Mouse (Mus musculus): ENCODE data around the gene Tmem44. TPM values are rescaled to one million over a fixed set of nuclear protein-coding genes. Genes with fewer than 3 reads are reported as not detected.

Tmem44 gene
- polyA plus RNA-seq, 1 experiment from 2014 or later, result 19.1 TPM

DNA sequence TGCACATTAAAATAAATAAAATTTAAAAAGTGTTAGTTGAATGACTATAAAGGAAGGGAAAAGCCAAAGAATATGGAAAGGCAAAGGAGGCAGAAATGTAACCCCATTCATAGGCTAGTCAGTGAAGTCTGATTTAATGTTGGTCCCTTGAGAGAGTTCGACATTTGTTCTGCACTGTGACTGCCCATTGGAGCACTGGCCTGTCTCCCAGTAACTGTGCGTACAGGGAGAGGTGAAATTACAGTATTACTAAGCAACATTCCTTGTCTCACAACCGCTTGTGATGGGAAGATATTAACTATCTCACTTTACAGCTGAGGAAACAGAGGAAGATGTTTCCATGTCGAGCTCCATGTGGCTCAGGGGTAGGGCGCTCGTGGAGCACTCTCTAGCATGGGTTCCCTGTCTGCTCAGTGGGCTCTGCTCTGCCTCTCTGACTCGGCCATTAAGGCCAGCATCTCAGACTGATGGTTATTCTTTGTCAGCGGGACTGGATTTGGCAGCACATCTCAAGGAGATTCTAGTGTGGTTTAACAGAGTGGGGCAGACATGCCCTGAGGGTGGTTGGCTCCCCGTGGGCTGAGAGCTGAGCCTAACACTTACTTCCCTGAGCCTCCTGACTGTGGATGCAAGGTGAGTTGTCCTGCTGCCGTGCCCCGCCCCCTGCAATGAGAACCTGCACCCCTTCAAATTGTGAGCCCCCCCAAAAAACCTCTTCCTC is 45.2 kb downstream of the Tmem44 start:
- 62% methylated on average over 11 of the region's 11 CpGs for WGBS

GRCm38 (mm10) chr16:30504856-30505255 is 45.8 kb downstream of the Tmem44 start:
- no peaks in the 10 kb centered on the region for H3K27me3 ChIP-seq
- no peak overlapping the region for H3K4me2 ChIP-seq (replicated peaks)
- peaks cover 9% of the 10 kb centered on the region for H3K4me1 ChIP-seq
- H3K27ac ChIP-seq (replicated peaks), result no peak overlapping the region
- H3K36me3 ChIP-seq, result no peaks in the 10 kb centered on the region
- no peak overlapping the region for H3K4me3 ChIP-seq (replicated peaks)
- no peaks in the 10 kb centered on the region for H3K9me3 ChIP-seq (replicated peaks)
- H3K9ac ChIP-seq, result no peak overlapping the region
- 79% methylated on average over 4 of the region's 4 CpGs for WGBS
- no peak for ATAC-seq (ENCODE audit: insufficient number of reproducible peaks, low FRiP score, low TSS enrichment, low read depth)

More for the DNA sequence above, 45.2 kb downstream of the Tmem44 start:
- Histone ChIP-seq H3K27me3 (no peaks in the 10 kb centered on the region), H3K27ac (replicated peaks) (no peak overlapping the region), H3K4me1 (peaks cover 14% of the 10 kb centered on the region), H3K9ac (no peak overlapping the region), H3K36me3 (no peaks in the 10 kb centered on the region), H3K4me3 (replicated peaks) (no peak overlapping the region), H3K9me3 (replicated peaks) (no peaks in the 10 kb centered on the region), H3K4me2 (replicated peaks) (no peak overlapping the region)
- no peak for ATAC-seq (ENCODE audit: insufficient number of reproducible peaks, low FRiP score, low TSS enrichment, low read depth)

GRCm38 (mm10) chr16:30503958-30504357 is 46.7 kb downstream of the Tmem44 start:
- WGBS, result 12% methylated on average over 15 of the region's 15 CpGs
- no peaks in the 10 kb centered on the region for H3K9me3 ChIP-seq (replicated peaks)
- no peak overlapping the region for H3K27ac ChIP-seq (replicated peaks)
- ATAC-seq (ENCODE audit: insufficient number of reproducible peaks, low FRiP score, low TSS enrichment, low read depth), result no peak
- H3K9ac ChIP-seq, result no peak overlapping the region
- peaks cover 16% of the 10 kb centered on the region for H3K4me1 ChIP-seq
- H3K4me2 ChIP-seq (replicated peaks), result no peak overlapping the region
- H3K27me3 ChIP-seq, result no peaks in the 10 kb centered on the region
- no peaks in the 10 kb centered on the region for H3K36me3 ChIP-seq
- no peak overlapping the region for H3K4me3 ChIP-seq (replicated peaks)

- Histone ChIP-seq H3K27ac (replicated peaks) (0 out of 2 replicates have a peak overlapping the region, but pooled peaks have one; percentile 4), H3K4me2 (replicated peaks) (0 out of 2 replicates have a peak overlapping the region, but pooled peaks have one; percentile 17), H3K9ac (no peak overlapping the region), H3K27me3 (no peaks in the 10 kb centered on the region), H3K36me3 (no peaks in the 10 kb centered on the region), H3K4me1 (peaks cover 16% of the 10 kb centered on the region), H3K9me3 (replicated peaks) (no peaks in the 10 kb centered on the region), H3K4me3 (replicated peaks) (no peak overlapping the region)
- ATAC-seq (ENCODE audit: insufficient number of reproducible peaks, low FRiP score, low TSS enrichment, low read depth), result no peak
- 44% methylated on average over 25 of the region's 25 CpGs for WGBS
Observed at GRCm38 (mm10) chr16:30502221-30502891, 48.3 kb downstream of the Tmem44 start.

- no peak overlapping the region for H3K4me2 ChIP-seq (replicated peaks)
- no peaks in the 10 kb centered on the region for H3K27me3 ChIP-seq
- H3K27ac ChIP-seq (replicated peaks), result no peak overlapping the region
- H3K9ac ChIP-seq, result no peak overlapping the region
- H3K4me1 ChIP-seq, result peaks cover 16% of the 10 kb centered on the region
- 59% methylated on average over 5 of the region's 5 CpGs for WGBS
- H3K4me3 ChIP-seq (replicated peaks), result no peak overlapping the region
- H3K36me3 ChIP-seq, result no peaks in the 10 kb centered on the region
- H3K9me3 ChIP-seq (replicated peaks), result no peaks in the 10 kb centered on the region
- no peak for ATAC-seq (ENCODE audit: insufficient number of reproducible peaks, low FRiP score, low TSS enrichment, low read depth)
Observed at GRCm38 (mm10) chr16:30501621-30502020, 49.0 kb downstream of the Tmem44 start.

- Histone ChIP-seq H3K36me3 (no peaks in the 10 kb centered on the region), H3K27me3 (no peaks in the 10 kb centered on the region), H3K4me3 (replicated peaks) (no peak overlapping the region), H3K4me2 (replicated peaks) (no peak overlapping the region), H3K9ac (no peak overlapping the region), H3K27ac (replicated peaks) (no peak overlapping the region), H3K4me1 (peaks cover 16% of the 10 kb centered on the region), H3K9me3 (replicated peaks) (no peaks in the 10 kb centered on the region)
- no peak for ATAC-seq (ENCODE audit: insufficient number of reproducible peaks, low FRiP score, low TSS enrichment, low read depth)
- 73% methylated on average over 7 of the region's 7 CpGs for WGBS
Observed at GRCm38 (mm10) chr16:30500223-30500622, 50.4 kb downstream of the Tmem44 start.

DNA sequence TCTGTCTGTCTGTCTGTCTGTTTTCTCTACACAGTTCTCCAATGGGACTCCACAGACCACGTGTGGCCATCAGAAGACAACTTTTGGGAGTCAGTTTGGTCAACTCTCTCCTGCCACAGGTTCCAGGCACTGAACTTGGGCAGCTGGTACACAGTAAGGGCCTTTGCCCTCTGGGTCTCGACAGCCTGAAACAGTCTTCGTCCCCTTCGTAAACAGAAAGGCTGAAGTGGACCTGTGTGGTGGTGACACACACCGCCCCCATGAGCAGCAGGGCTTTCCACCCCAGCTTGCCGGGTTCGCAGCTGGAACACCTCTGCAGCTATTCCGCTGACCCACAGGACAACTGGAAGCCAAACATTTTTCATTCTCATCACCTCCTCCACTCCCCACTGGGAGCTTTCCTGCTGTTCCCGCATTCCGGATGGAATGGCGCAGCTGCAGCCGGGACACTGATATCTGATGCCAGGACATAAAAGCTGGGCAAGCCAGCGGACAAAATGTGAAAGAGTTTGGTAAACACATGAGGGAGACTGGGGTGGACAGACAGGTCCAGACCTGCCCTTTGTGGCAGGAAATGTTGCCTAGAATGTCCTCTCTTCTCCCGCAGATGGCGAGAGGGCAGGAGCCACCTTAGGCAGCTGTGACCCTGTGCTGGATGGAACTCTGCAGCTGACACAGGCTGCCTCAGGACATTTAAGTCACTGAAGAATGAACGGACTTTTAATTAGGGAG is 51.4 kb downstream of the Tmem44 start:
- no peak overlapping the region for H3K9ac ChIP-seq
- no peak for ATAC-seq (ENCODE audit: insufficient number of reproducible peaks, low FRiP score, low TSS enrichment, low read depth)
- H3K4me3 ChIP-seq (replicated peaks), result no peak overlapping the region
- no peak overlapping the region for H3K27ac ChIP-seq (replicated peaks)
- peaks cover 16% of the 10 kb centered on the region for H3K4me1 ChIP-seq
- H3K27me3 ChIP-seq, result no peaks in the 10 kb centered on the region
- H3K4me2 ChIP-seq (replicated peaks), result no peak overlapping the region
- H3K9me3 ChIP-seq (replicated peaks), result no peaks in the 10 kb centered on the region
- 23% methylated on average over 16 of the region's 16 CpGs for WGBS
- no peaks in the 10 kb centered on the region for H3K36me3 ChIP-seq

DNA sequence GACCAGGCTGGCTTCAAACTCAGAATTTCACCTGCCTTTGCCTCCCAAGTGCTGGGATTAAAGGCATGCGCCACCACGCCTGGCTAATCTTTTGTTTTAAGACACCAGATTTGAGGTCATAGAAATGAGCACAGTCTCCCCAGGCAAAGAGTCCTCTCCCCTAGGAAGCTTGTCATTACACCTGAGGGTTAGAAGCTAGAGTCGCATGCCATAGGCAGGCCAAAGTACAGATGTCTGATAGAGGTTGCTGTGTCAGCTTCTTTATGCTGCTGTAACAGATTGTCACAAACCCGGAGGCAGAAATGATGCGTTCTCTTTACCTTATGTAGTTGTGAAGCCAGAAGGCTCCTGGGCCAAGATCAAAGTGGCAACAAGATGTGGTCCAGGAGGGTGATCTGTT is 53.3 kb downstream of the Tmem44 start:
- Histone ChIP-seq H3K4me3 (replicated peaks) (no peak overlapping the region), H3K4me2 (replicated peaks) (no peak overlapping the region), H3K27me3 (no peaks in the 10 kb centered on the region), H3K36me3 (no peaks in the 10 kb centered on the region), H3K4me1 (peaks cover 7% of the 10 kb centered on the region; the same call in 1 of the 2 replicates), H3K9me3 (replicated peaks) (no peaks in the 10 kb centered on the region), H3K9ac (no peak overlapping the region), H3K27ac (replicated peaks) (no peak overlapping the region)
- 71% methylated on average over 5 of the region's 5 CpGs for WGBS
- ATAC-seq (ENCODE audit: insufficient number of reproducible peaks, low FRiP score, low TSS enrichment, low read depth), result no peak

DNA sequence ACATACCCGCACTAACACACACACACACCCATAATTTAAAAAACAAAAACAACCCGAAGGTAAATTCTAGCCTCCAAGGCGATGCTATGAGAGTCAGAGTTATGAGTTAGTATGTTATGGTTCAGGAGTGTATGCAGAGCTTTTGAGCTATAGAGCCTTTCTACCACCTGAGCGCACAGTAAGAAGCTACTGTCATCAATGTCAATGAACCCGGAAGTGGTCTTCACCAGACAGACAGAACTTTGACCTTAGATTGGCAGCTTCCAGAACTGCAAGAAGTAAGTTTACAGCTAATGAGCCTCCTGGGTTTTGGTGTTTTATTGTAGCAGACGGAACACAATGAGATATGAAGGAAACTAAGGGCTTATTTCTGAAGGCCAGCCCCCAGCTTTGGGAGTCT is 55.8 kb downstream of the Tmem44 start:
- H3K27me3 ChIP-seq, result no peaks in the 10 kb centered on the region
- no peak overlapping the region for H3K4me3 ChIP-seq (replicated peaks)
- no peak overlapping the region for H3K9ac ChIP-seq
- peaks cover 7% of the 10 kb centered on the region for H3K4me1 ChIP-seq
- no peak for ATAC-seq (ENCODE audit: insufficient number of reproducible peaks, low FRiP score, low TSS enrichment, low read depth)
- 84% methylated on average over 6 of the region's 6 CpGs for WGBS
- no peak overlapping the region for H3K27ac ChIP-seq (replicated peaks)
- H3K4me2 ChIP-seq (replicated peaks), result no peak overlapping the region
- no peaks in the 10 kb centered on the region for H3K36me3 ChIP-seq
- no peaks in the 10 kb centered on the region for H3K9me3 ChIP-seq (replicated peaks)

- Histone ChIP-seq H3K4me3 (replicated peaks) (no peak overlapping the region), H3K9me3 (replicated peaks) (no peaks in the 10 kb centered on the region), H3K36me3 (no peaks in the 10 kb centered on the region), H3K27ac (replicated peaks) (no peak overlapping the region), H3K4me2 (replicated peaks) (no peak overlapping the region), H3K27me3 (no peaks in the 10 kb centered on the region), H3K4me1 (no peaks in the 10 kb centered on the region; the same call in 1 of the 2 replicates), H3K9ac (no peak overlapping the region)
- ATAC-seq (ENCODE audit: insufficient number of reproducible peaks, low FRiP score, low TSS enrichment, low read depth), result no peak
- 50% methylated on average over 4 of the region's 4 CpGs for WGBS
Observed at GRCm38 (mm10) chr16:30491742-30492141, 58.9 kb downstream of the Tmem44 start.

GRCm38 (mm10) chr16:30490791-30491190 is 59.9 kb downstream of the Tmem44 start:
- H3K27me3 ChIP-seq, result no peaks in the 10 kb centered on the region
- no peak for ATAC-seq (ENCODE audit: insufficient number of reproducible peaks, low FRiP score, low TSS enrichment, low read depth)
- H3K27ac ChIP-seq (replicated peaks), result no peak overlapping the region
- H3K4me3 ChIP-seq (replicated peaks), result no peak overlapping the region
- no peak overlapping the region for H3K9ac ChIP-seq
- no peaks in the 10 kb centered on the region for H3K36me3 ChIP-seq
- no peaks in the 10 kb centered on the region; the same call in 1 of the 2 replicates for H3K4me1 ChIP-seq
- H3K9me3 ChIP-seq (replicated peaks), result no peaks in the 10 kb centered on the region
- no peak overlapping the region for H3K4me2 ChIP-seq (replicated peaks)
- 58% methylated on average over 2 of the region's 2 CpGs for WGBS

All from embryonic facial prominence, embryonic 15.5 days (tissue).